Mouse (Mus musculus) hindbrain, embryonic 16.5 days (tissue): Measurements from ENCODE around the gene Msi2. TPM values are rescaled to one million over a fixed set of nuclear protein-coding genes. Genes with fewer than 3 reads are reported as not detected.
A peak's percentile ranks its signal among the peaks of the same experiment; 100 is the strongest.

Source experiments
- ATAC-seq: fragments of 200-750 bp; cut with Nextera tagmentation; 2 replicates; pipeline ENCODE4 v1.8.0; 2017; ENCODE audit warnings: moderate TSS enrichment, moderate library complexity
- H3K27ac ChIP-seq: fragments of 300-500 bp; sonication (generic); 2 replicates; pipeline ENCODE4 v1.5.1; 2014; ENCODE audit warnings: low read depth, mild to moderate bottlenecking, control low read depth, low read length, moderate library complexity
- H3K27me3 ChIP-seq: fragments of 300-500 bp; sonication (generic); replicated peaks from 2 replicates; pipeline ENCODE4 v1.6.1; 2014; ENCODE audit warnings: low read length; ENCODE audit not compliant: control insufficient read depth, insufficient read depth
- H3K36me3 ChIP-seq: fragments of 300-500 bp; sonication (generic); 2 replicates; pipeline ENCODE4 v1.6.1; 2014; ENCODE audit warnings: mild to moderate bottlenecking, low read length, moderate library complexity, mixed read lengths; ENCODE audit not compliant: control insufficient read depth, insufficient read depth
- H3K4me1 ChIP-seq: fragments of 300-500 bp; sonication (generic); 2 replicates; pipeline ENCODE4 v1.6.1; 2014; ENCODE audit warnings: low read depth, low read length; ENCODE audit not compliant: control insufficient read depth, insufficient read depth
- H3K4me2 ChIP-seq: fragments of 300-500 bp; sonication (generic); 2 replicates; pipeline ENCODE4 v1.6.1; 2014; ENCODE audit warnings: mild to moderate bottlenecking, low read length, control low read depth, moderate library complexity
- H3K4me3 ChIP-seq: fragments of 300-500 bp; sonication (generic); 2 replicates; pipeline ENCODE4 v1.5.1; 2014; ENCODE audit warnings: mild to moderate bottlenecking, low read length, control low read depth, moderate library complexity
- H3K9ac ChIP-seq: fragments of 300-500 bp; sonication (generic); 2 replicates; pipeline ENCODE4 v1.6.1; 2014; ENCODE audit warnings: low read depth, mild to moderate bottlenecking, control low read depth, low read length, moderate library complexity
- H3K9me3 ChIP-seq: fragments of 300-500 bp; sonication (generic); 2 replicates; pipeline ENCODE4 v1.6.1; 2014; ENCODE audit warnings: mild to moderate bottlenecking, low read length, moderate library complexity; ENCODE audit not compliant: control insufficient read depth
- WGBS: fragments of 180-500 bp; shearing (Covaris S2); extraction: QIAGEN DNeasy Blood & Tissue Kit; methylation state at CpG from one replicate; pipeline ENCODE4 v1.1.7; 2014; 5-methylcytosine and 5-hydroxymethylcytosine counted together
- polyA plus RNA-seq: library from polyadenylated mRNA; unstranded; fragments of >200 nt; fragmentation: Nextera tagmentation; extraction: Ambion mirVana; gene quantifications from 2 replicates; pipeline ENCODE4 v1.2.1, GENCODE M21; 2015

The Msi2 gene
- polyA plus RNA-seq, 1 experiment from 2014 or later: 31.0 TPM

- Histone ChIP-seq H3K4me1 (peaks cover 25% of the 10 kb centered on the region), H3K9me3 (no peaks in the 10 kb centered on the region), H3K9ac (no peak overlapping the region), H3K27me3 (no peaks in the 10 kb centered on the region), H3K4me2 (no peak overlapping the region), H3K36me3 (no peaks in the 10 kb centered on the region), H3K4me3 (no peak overlapping the region), H3K27ac (no peak overlapping the region)
- 76% methylated on average over 2 of the region's 2 CpGs for WGBS
- ATAC-seq: no peak
Measured at GRCm38 (mm10) chr11:88379635-88380034, 338.7 kb downstream of the Msi2 start.

GRCm38 (mm10) chr11:88378686-88379339 lies 339.5 kb downstream of the Msi2 start:
- no peaks in the 10 kb centered on the region for H3K36me3 ChIP-seq
- 0 out of 2 replicates have a peak overlapping the region, but pooled peaks have one; percentile 19 for H3K27ac ChIP-seq
- ATAC-seq: no peak
- H3K27me3 ChIP-seq: no peaks in the 10 kb centered on the region
- H3K9me3 ChIP-seq: no peaks in the 10 kb centered on the region
- 41% methylated on average over 9 of the region's 9 CpGs for WGBS
- no peak overlapping the region for H3K4me2 ChIP-seq
- H3K4me1 ChIP-seq: peaks cover 25% of the 10 kb centered on the region
- no peak overlapping the region for H3K4me3 ChIP-seq
- H3K9ac ChIP-seq: peak overlapping the region; percentile 1; the same call in 1 of the 2 replicates

- Histone ChIP-seq H3K4me3 (no peak overlapping the region), H3K36me3 (no peaks in the 10 kb centered on the region), H3K9me3 (no peaks in the 10 kb centered on the region), H3K4me1 (peaks cover 13% of the 10 kb centered on the region), H3K27ac (no peak overlapping the region), H3K9ac (no peak overlapping the region), H3K4me2 (no peak overlapping the region), H3K27me3 (no peaks in the 10 kb centered on the region)
- no peak for ATAC-seq
- WGBS: 81% methylated on average over 4 of the region's 4 CpGs
Measured at GRCm38 (mm10) chr11:88372589-88372988, 345.7 kb downstream of the Msi2 start.

- no peak for ATAC-seq
- no peak overlapping the region for H3K27ac ChIP-seq
- 53% methylated on average over 3 of the region's 3 CpGs for WGBS
- no peaks in the 10 kb centered on the region for H3K36me3 ChIP-seq
- H3K27me3 ChIP-seq: no peaks in the 10 kb centered on the region
- H3K4me3 ChIP-seq: no peak overlapping the region
- no peak overlapping the region for H3K9ac ChIP-seq
- H3K4me2 ChIP-seq: no peak overlapping the region
- peaks cover 7% of the 10 kb centered on the region for H3K4me1 ChIP-seq
- H3K9me3 ChIP-seq: no peaks in the 10 kb centered on the region
Measured at GRCm38 (mm10) chr11:88369898-88370297, 348.4 kb downstream of the Msi2 start.

GRCm38 (mm10) chr11:88367501-88367900 lies 350.8 kb downstream of the Msi2 start:
- WGBS: 72% methylated on average over 4 of the region's 4 CpGs
- no peak overlapping the region for H3K4me2 ChIP-seq
- H3K9me3 ChIP-seq: no peaks in the 10 kb centered on the region
- H3K9ac ChIP-seq: no peak overlapping the region
- no peak overlapping the region for H3K4me3 ChIP-seq
- H3K4me1 ChIP-seq: peaks cover 5% of the 10 kb centered on the region
- no peak overlapping the region for H3K27ac ChIP-seq
- ATAC-seq: no peak
- no peaks in the 10 kb centered on the region for H3K36me3 ChIP-seq
- no peaks in the 10 kb centered on the region for H3K27me3 ChIP-seq

DNA sequence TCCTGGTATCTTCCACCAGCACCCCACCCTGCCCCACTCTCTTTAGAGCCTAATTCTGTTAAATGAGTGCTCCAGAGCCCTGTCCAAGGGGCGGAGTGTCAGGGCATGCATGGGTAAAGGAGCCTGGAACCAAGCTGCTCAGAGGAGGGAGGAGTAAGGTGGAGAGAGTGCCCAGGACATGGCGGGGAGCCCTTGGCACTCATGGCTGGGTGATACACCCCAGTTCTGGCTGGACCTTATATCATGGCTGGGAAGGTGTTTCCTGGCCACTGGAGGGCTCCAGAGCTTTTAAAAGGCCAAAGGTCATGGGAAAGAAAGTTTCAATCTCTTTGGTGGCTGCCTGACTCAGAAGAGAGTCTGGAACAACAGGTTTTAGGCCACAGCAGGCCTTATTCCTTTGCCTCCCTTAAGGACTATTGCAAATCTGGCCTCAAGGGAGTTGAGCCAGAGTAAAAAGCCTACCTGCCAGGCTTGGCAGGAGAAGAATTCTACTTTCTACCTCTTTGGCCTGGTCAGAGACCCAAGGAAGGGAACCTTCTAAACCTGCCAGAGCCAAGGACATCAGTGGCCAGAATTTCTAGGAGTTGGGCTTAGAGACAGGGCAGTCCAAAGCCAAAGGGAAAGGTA lies 352.3 kb downstream of the Msi2 start:
- H3K9me3 ChIP-seq: no peaks in the 10 kb centered on the region
- H3K27me3 ChIP-seq: no peaks in the 10 kb centered on the region
- ATAC-seq: no peak
- 86% methylated on average over 2 of the region's 2 CpGs for WGBS
- no peak overlapping the region for H3K4me2 ChIP-seq
- H3K4me3 ChIP-seq: no peak overlapping the region
- no peaks in the 10 kb centered on the region for H3K36me3 ChIP-seq
- H3K27ac ChIP-seq: no peak overlapping the region
- H3K9ac ChIP-seq: no peak overlapping the region
- H3K4me1 ChIP-seq: peaks cover 5% of the 10 kb centered on the region

DNA sequence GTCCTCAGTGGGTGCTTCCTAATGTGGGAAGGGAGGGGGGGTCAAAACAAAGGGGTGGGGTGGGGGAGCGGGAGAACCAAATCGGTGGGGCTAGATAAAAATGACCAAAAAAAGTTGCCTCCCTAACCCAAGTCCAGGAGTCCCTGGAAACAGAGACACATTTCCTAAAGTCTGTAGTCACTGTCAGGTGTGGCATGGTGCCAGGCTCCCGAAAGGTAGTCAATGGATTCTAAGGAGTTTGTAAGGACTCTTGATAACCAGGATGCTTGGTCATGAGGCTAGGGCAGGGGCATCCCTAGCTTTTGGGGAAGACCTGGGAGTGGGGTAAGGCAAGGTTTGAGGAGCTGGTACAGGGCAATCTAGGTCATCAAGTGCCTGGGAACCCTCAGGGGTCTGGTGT lies 354.1 kb downstream of the Msi2 start:
- H3K27me3 ChIP-seq: no peaks in the 10 kb centered on the region
- WGBS: 90% methylated on average over 3 of the region's 3 CpGs
- no peak overlapping the region for H3K27ac ChIP-seq
- no peak overlapping the region for H3K4me2 ChIP-seq
- no peak for ATAC-seq
- H3K4me3 ChIP-seq: no peak overlapping the region
- no peaks in the 10 kb centered on the region; the same call in 1 of the 2 replicates for H3K4me1 ChIP-seq
- H3K9ac ChIP-seq: no peak overlapping the region
- no peaks in the 10 kb centered on the region for H3K36me3 ChIP-seq
- H3K9me3 ChIP-seq: no peaks in the 10 kb centered on the region

GRCm38 (mm10) chr11:88363481-88363880 lies 354.8 kb downstream of the Msi2 start:
- no peak for ATAC-seq
- no peaks in the 10 kb centered on the region for H3K9me3 ChIP-seq
- H3K27me3 ChIP-seq: no peaks in the 10 kb centered on the region
- no peaks in the 10 kb centered on the region for H3K36me3 ChIP-seq
- no peak overlapping the region for H3K9ac ChIP-seq
- 88% methylated on average over 14 of the region's 14 CpGs for WGBS
- H3K4me2 ChIP-seq: no peak overlapping the region
- H3K27ac ChIP-seq: no peak overlapping the region
- H3K4me1 ChIP-seq: no peaks in the 10 kb centered on the region; the same call in 1 of the 2 replicates
- H3K4me3 ChIP-seq: no peak overlapping the region

GRCm38 (mm10) chr11:88359736-88360135 lies 358.6 kb downstream of the Msi2 start:
- WGBS: 90% methylated on average over 7 of the region's 7 CpGs

More at GRCm38 (mm10) chr11:88359736-88360135, 358.6 kb downstream of the Msi2 start:
- Histone ChIP-seq H3K36me3 (no peaks in the 10 kb centered on the region), H3K27ac (no peak overlapping the region), H3K9ac (no peak overlapping the region), H3K4me2 (no peak overlapping the region), H3K9me3 (no peaks in the 10 kb centered on the region), H3K4me3 (no peak overlapping the region), H3K27me3 (no peaks in the 10 kb centered on the region), H3K4me1 (peaks cover 22% of the 10 kb centered on the region)
- ATAC-seq: no peak
